Mouse (Mus musculus) layer of hippocampus, postnatal 36 days (tissue): ENCODE results near the gene Kdm5b. TPM values are rescaled to one million over a fixed set of nuclear protein-coding genes. Genes with fewer than 3 reads are reported as not detected.

Source experiments
- DNase-seq, 2 experiments: peaks; one replicate each; pipeline ENCODE4 v3.0.0; 2022
- total RNA-seq, 2 experiments: library from RNA; stranded (reverse); gene quantifications; 2 replicates each; pipeline ENCODE4 v1.2.3; 2021

The Kdm5b gene
- total RNA-seq, 2 experiments from 2014 or later: 72.0 to 73.4 TPM

- no peak for DNase-seq
These were observed 8.1 kb upstream of the Kdm5b start for GRCm38 (mm10) chr1:134551869-134552268.

- DNase-seq: no peak
These were observed 7.6 kb upstream of the Kdm5b start for GRCm38 (mm10) chr1:134552396-134552795.

- DNase-seq: no peak
These were observed 4.6 kb upstream of the Kdm5b start for GRCm38 (mm10) chr1:134555240-134555870.

- peak; percentile 6 to 54 for DNase-seq
These were observed 3.9 kb upstream of the Kdm5b start for GRCm38 (mm10) chr1:134555871-134556670.

GRCm38 (mm10) chr1:134556671-134557218 lies 3.2 kb upstream of the Kdm5b start:
- peak; percentile 91 to 94 for DNase-seq

- DNase-seq: no peak
These were observed 1.5 kb upstream of the Kdm5b start for GRCm38 (mm10) chr1:134558511-134558910.

- DNase-seq: no peak
These were observed 745 bp upstream of the Kdm5b start for GRCm38 (mm10) chr1:134559226-134559625.

GRCm38 (mm10) chr1:134560396-134560795 lies 425 bp downstream of the Kdm5b start:
- peak; percentile 23 to 46 for DNase-seq

GRCm38 (mm10) chr1:134560801-134561769 lies 1.1 kb downstream of the Kdm5b start:
- DNase-seq: peak; percentile 21 to 25

GRCm38 (mm10) chr1:134561770-134562143 lies 1.8 kb downstream of the Kdm5b start:
- DNase-seq: no peak

GRCm38 (mm10) chr1:134562457-134562856 lies 2.5 kb downstream of the Kdm5b start:
- no peak for DNase-seq

- no peak for DNase-seq
These were observed 3.8 kb downstream of the Kdm5b start for GRCm38 (mm10) chr1:134563726-134564125.

- no peak for DNase-seq
These were observed 7.5 kb downstream of the Kdm5b start for GRCm38 (mm10) chr1:134567511-134567910.

- no peak for DNase-seq
These were observed 10.2 kb downstream of the Kdm5b start for GRCm38 (mm10) chr1:134570171-134570570.

- DNase-seq: no peak
These were observed 10.7 kb downstream of the Kdm5b start for GRCm38 (mm10) chr1:134570631-134571030.

GRCm38 (mm10) chr1:134573300-134573931 lies 13.4 kb downstream of the Kdm5b start:
- DNase-seq: no peak

GRCm38 (mm10) chr1:134573932-134574315 lies 14.0 kb downstream of the Kdm5b start:
- DNase-seq: no peak

GRCm38 (mm10) chr1:134577384-134578120 lies 17.6 kb downstream of the Kdm5b start:
- DNase-seq: no peak

GRCm38 (mm10) chr1:134580796-134581195 lies 20.8 kb downstream of the Kdm5b start:
- no peak for DNase-seq

GRCm38 (mm10) chr1:134583560-134583959 lies 23.6 kb downstream of the Kdm5b start:
- no peak for DNase-seq

GRCm38 (mm10) chr1:134589676-134590075 lies 29.7 kb downstream of the Kdm5b start:
- DNase-seq: no peak
